Mouse (Mus musculus) bone marrow macrophage, adult 2 months (primary cell): ENCODE measurements at regions not wholly inside any gene's neighbourhood (a gene's known extent, or its start where the extent isn't known, plus 50 kb on each side); places are given as distances from the start of the nearest gene placed in this dataset.

ENCODE experiments used
- CTCF ChIP-seq: IDR thresholded peaks from 2 replicates; pipeline ENCODE4 v1.5.1; 2012; ENCODE audit warnings: low read depth, mild to moderate bottlenecking, low read length, moderate library complexity
- POLR2A ChIP-seq: IDR thresholded peaks from 2 replicates; pipeline ENCODE4 v1.6.1; 2012; ENCODE audit warnings: mild to moderate bottlenecking, low read depth, low read length, borderline replicate concordance

- TF ChIP-seq POLR2A = no peak
- no peak for TF ChIP-seq CTCF
Measured at GRCm38 (mm10) chr9:122642913-122643312, 104.2 kb upstream of the Topaz1 start.
